Mouse (Mus musculus) mouse embryonic stem cell (cell line): ENCODE measurements around the gene Gm29427.

ENCODE experiments used
- in situ Hi-C, 2 experiments: fragments of 300-500 bp; cut with MboI; formaldehyde crosslinking; loops; 1 replicate in 1 of 2; 3 replicates in 1 of 2; pipeline ENCODE4 v1.14.3; 2019 to 2020; ENCODE audit warnings: low sequenced_read_pairs in 2 of 2, low pct_unique_long_range_greater_than_20kb in 1 of 2, mixed read lengths in 1 of 2; ENCODE audit not compliant: unreplicated experiment in 1 of 2

Gm29427 gene

GRCm38 (mm10) chr1:130733671-130734070, 18.1 kb upstream of the Gm29427 start:
- in situ Hi-C loops: no loop called here

- in situ Hi-C loops: no loop called here
These were observed 17.4 kb upstream of the Gm29427 start for GRCm38 (mm10) chr1:130732706-130733658.

GRCm38 (mm10) chr1:130731741-130732337, 16.2 kb upstream of the Gm29427 start, which contains the start of gene AA986860:
Gene AA986860 (plus strand): TSS chr1:130731976.
- in situ Hi-C loops: no loop called here

- in situ Hi-C loops: no loop called here
These were observed 13.6 kb upstream of the Gm29427 start, which contains the start of gene Pfkfb2 for GRCm38 (mm10) chr1:130729153-130729552. Gene Pfkfb2 (minus strand): TSS chr1:130729253.

- in situ Hi-C loops: no loop called here
These were observed 13.1 kb upstream of the Gm29427 start for GRCm38 (mm10) chr1:130728708-130729107.

- in situ Hi-C loops: no loop called here
These were observed 12.5 kb upstream of the Gm29427 start for GRCm38 (mm10) chr1:130728070-130728469.

- in situ Hi-C loops: no loop called here
These were observed 10.8 kb upstream of the Gm29427 start for GRCm38 (mm10) chr1:130726396-130726795.

GRCm38 (mm10) chr1:130724206-130724605, 8.6 kb upstream of the Gm29427 start:
- in situ Hi-C loops: no loop called here

GRCm38 (mm10) chr1:130717291-130717871, 1.8 kb upstream of the Gm29427 start, which contains the start of gene Yod1:
Gene Yod1 (plus strand): TSS chr1:130717327.
- in situ Hi-C loops: no loop called here

GRCm38 (mm10) chr1:130716513-130717290, 1.1 kb upstream of the Gm29427 start:
- in situ Hi-C loops: no loop called here

- in situ Hi-C loops: no loop called here
These were observed 566 bp upstream of the Gm29427 start for GRCm38 (mm10) chr1:130716218-130716512.

GRCm38 (mm10) chr1:130714046-130714445, 1.6 kb downstream of the Gm29427 start:
- in situ Hi-C loops: no loop called here

GRCm38 (mm10) chr1:130710283-130711080, 5.1 kb downstream of the Gm29427 start:
- in situ Hi-C loops: no loop called here

GRCm38 (mm10) chr1:130703613-130704012, 12.0 kb downstream of the Gm29427 start:
- in situ Hi-C loops: no loop called here

- in situ Hi-C loops: no loop called here
These were observed 13.6 kb downstream of the Gm29427 start for GRCm38 (mm10) chr1:130701976-130702375.

GRCm38 (mm10) chr1:130699937-130700633, 15.5 kb downstream of the Gm29427 start:
- in situ Hi-C loops: no loop called here

GRCm38 (mm10) chr1:130698601-130699000, 17.0 kb downstream of the Gm29427 start:
- in situ Hi-C loops: no loop called here
